Mouse (Mus musculus): ENCODE measurements at regions not wholly inside any gene's neighbourhood (a gene's known extent, or its start where the extent isn't known, plus 50 kb on each side); places are given as distances from the start of the nearest gene placed in this dataset.
A peak's percentile ranks its signal among the peaks of the same experiment; 100 is the strongest.

- DNase-seq (ENCODE audit: extremely low spot score, low spot score): no peak
Observed at GRCm38 (mm10) chrX:128585496-128586105, 849.2 kb upstream of the Cldn34c4 start.

GRCm38 (mm10) chrX:128577402-128577801, 841.0 kb upstream of the Cldn34c4 start:
- no peak for DNase-seq (ENCODE audit: extremely low spot score, low spot score)

GRCm38 (mm10) chrX:128576269-128576871, 840.0 kb upstream of the Cldn34c4 start:
- DNase-seq (ENCODE audit: extremely low spot score, low spot score): peak; percentile 14

Measured in neural tube, embryonic 10.5 days (tissue).